10 mouse cellular contexts compared by ENCODE assay signal in genomic region chr3:93553765-93554378, GRCm38 (mm10). TPM values are rescaled to one million over a fixed set of nuclear protein-coding genes. Genes with fewer than 3 reads are reported as not detected.
DNase-seq lines count a peak whose midpoint lies in the region; ATAC-seq and TF ChIP-seq lines count a peak whose summit lies in the region.
"Had no signal": no experiment of that assay in that cellular context is flagged by ENCODE, and none has a peak within 500 bp of the region (broad histone marks: within the 10 kb centered on the region; RNA-seq: fewer than 3 reads in every experiment).

No protein-coding gene starts in this region.

- intact Hi-C loops in heart, postnatal 36 days (cut with DNase I) = loop anchor here (2.0 kb wide), 1 partner anchor 43 kb away; no protein-coding TSS in a partner anchor
- intact Hi-C loops in left cerebral cortex, postnatal 36 days (cut with DNase I) = no loop called here

- peaks cover 29% of the 10 kb centered on the region for H3K79me2 ChIP-seq in myocyte (ENCODE audit: control insufficient read depth, insufficient read depth)

- H3K27ac ChIP-seq in limb, embryonic 13.5 days = no peak overlapping the region
- no peak overlapping the region for H3K27ac ChIP-seq in limb, embryonic 10.5 days
- peak overlapping the region; percentile 92 for H3K27ac ChIP-seq in embryonic facial prominence, embryonic 13.5 days
- H3K27ac ChIP-seq: limb, embryonic 12.5 days had no signal

- H3K9ac ChIP-seq in limb, embryonic 13.5 days = no peak overlapping the region
- H3K9ac ChIP-seq in embryonic facial prominence, embryonic 13.5 days = no peak overlapping the region

- no peak for ATAC-seq in limb, embryonic 13.5 days (ENCODE audit: low FRiP score, low read depth)
- ATAC-seq in embryonic facial prominence, embryonic 13.5 days (ENCODE audit: insufficient number of reproducible peaks, insufficient read depth, low FRiP score, low TSS enrichment, low read depth) = no peak

- peaks cover 6% of the 10 kb centered on the region; the same call in 1 of the 2 replicates for H3K27me3 ChIP-seq in limb, embryonic 13.5 days
- peaks cover 25% of the 10 kb centered on the region for H3K27me3 ChIP-seq in limb, embryonic 10.5 days (ENCODE audit: low read depth, poor library complexity, severe bottlenecking)
- no peaks in the 10 kb centered on the region for H3K27me3 ChIP-seq in embryonic facial prominence, embryonic 13.5 days
- no peaks in the 10 kb centered on the region for H3K27me3 ChIP-seq in myocyte (ENCODE audit: control insufficient read depth, insufficient read depth, insufficient read length)
- H3K27me3 ChIP-seq: limb, embryonic 12.5 days had no signal

- no peaks in the 10 kb centered on the region for H3K9me3 ChIP-seq in limb, embryonic 13.5 days
- no peaks in the 10 kb centered on the region for H3K9me3 ChIP-seq in limb, embryonic 10.5 days (replicated peaks)
- H3K9me3 ChIP-seq in embryonic facial prominence, embryonic 13.5 days = no peaks in the 10 kb centered on the region
- H3K9me3 ChIP-seq: limb, embryonic 12.5 days had no signal

- peaks cover 35% of the 10 kb centered on the region for H3K4me1 ChIP-seq in limb, embryonic 13.5 days
- peaks cover 15% of the 10 kb centered on the region for H3K4me1 ChIP-seq in limb, embryonic 10.5 days
- peaks cover 44% of the 10 kb centered on the region for H3K4me1 ChIP-seq in embryonic facial prominence, embryonic 13.5 days

- WGBS in limb, embryonic 13.5 days = 61% methylated on average over 9 of the region's 9 CpGs
- 75% methylated on average over 9 of the region's 9 CpGs for WGBS in limb, embryonic 10.5 days
- 39% methylated on average over 9 of the region's 9 CpGs for WGBS in embryonic facial prominence, embryonic 13.5 days

- H3K4me2 ChIP-seq in limb, embryonic 13.5 days (replicated peaks) = peak overlapping the region; percentile 74; the same call in 1 of the 2 replicates
- H3K4me2 ChIP-seq in embryonic facial prominence, embryonic 13.5 days = peak overlapping the region; percentile 70
- H3K4me2 ChIP-seq in myocyte (ENCODE audit: low read depth) = peak overlapping the region; percentile 99

- no peak for DNase-seq in limb, embryonic 10.5 days (ENCODE audit: low spot score)
- peak; percentile 31 to 34 for DNase-seq in heart, postnatal 36 days
- DNase-seq in left cerebral cortex, postnatal 36 days (ENCODE audit: low spot score in 2 of 2) = no peak
- no peak for DNase-seq in cerebellum, postnatal 4 days (ENCODE audit: low spot score in 2 of 2)
- DNase-seq in lung, postnatal 14 days = no peak
- DNase-seq: cerebellum, postnatal 36 days had no signal

- H3K36me3 ChIP-seq in limb, embryonic 13.5 days = no peaks in the 10 kb centered on the region
- no peaks in the 10 kb centered on the region for H3K36me3 ChIP-seq in limb, embryonic 10.5 days
- H3K36me3 ChIP-seq in embryonic facial prominence, embryonic 13.5 days = no peaks in the 10 kb centered on the region
- peaks cover 6% of the 10 kb centered on the region for H3K36me3 ChIP-seq in myocyte (ENCODE audit: control insufficient read depth, insufficient read depth)
- H3K36me3 ChIP-seq: limb, embryonic 12.5 days had no signal

- H3K4me3 ChIP-seq in limb, embryonic 13.5 days = no peak overlapping the region
- H3K4me3 ChIP-seq in limb, embryonic 10.5 days = no peak overlapping the region
- H3K4me3 ChIP-seq in embryonic facial prominence, embryonic 13.5 days = peak overlapping the region; percentile 68
- H3K4me3 ChIP-seq in myocyte = peak overlapping the region; percentile 88

- no peak overlapping the region for H3ac ChIP-seq in myocyte (ENCODE audit: control insufficient read depth, insufficient read length)

- no peak for TF ChIP-seq POLR2A in myocyte (IDR thresholded peaks at IDR 0.05; ENCODE audit: insufficient read length, low read depth)

TF ChIP-seq in myocyte, 11 proteins besides CTCF, POLR2A, EP300 and RAD21:
- TF ChIP-seq POLR2AphosphoS2 (IDR thresholded peaks at IDR 0.05; ENCODE audit: insufficient read length, low read depth) (no peak), USF1 (IDR thresholded peaks at IDR 0.05; ENCODE audit: low read depth) (peak; percentile 94)

RNA-seq across cellular contexts. Expression of gene S100a10, which starts 1.0 kb away (rescaled TPM):
- polyA plus RNA-seq in limb, embryonic 13.5 days (2015; fragmentation: Nextera tagmentation; extraction: Ambion mirVana) = 345 and 367 TPM in 2 replicates
- 74.9 and 78.4 TPM in 2 replicates for polyA plus RNA-seq in limb, embryonic 10.5 days (2016; fragmentation: Nextera tagmentation; extraction: Ambion mirVana)
- 507 and 556 TPM in 2 replicates for polyA plus RNA-seq in embryonic facial prominence, embryonic 13.5 days (2015; fragmentation: Nextera tagmentation; extraction: Ambion mirVana)
- 100 to 1,000 TPM in 1 of 2 experiments, 10 to 100 TPM in 1; 87.6 to 103 TPM for total RNA-seq in heart, postnatal 36 days (2021)
- 788 TPM for polyA plus RNA-seq in myocyte (2012; fragmentation: generic; extraction: Trizol)
- 10 to 100 TPM; 32.5 to 40.0 TPM for total RNA-seq in left cerebral cortex, postnatal 36 days (2021)

RNA-seq across cellular contexts. Expression of gene S100a11, which starts 33.6 kb away (rescaled TPM):
- 1,099 and 1,131 TPM in 2 replicates for polyA plus RNA-seq in limb, embryonic 13.5 days (2015; fragmentation: Nextera tagmentation; extraction: Ambion mirVana)
- 241 and 293 TPM in 2 replicates for polyA plus RNA-seq in limb, embryonic 10.5 days (2016; fragmentation: Nextera tagmentation; extraction: Ambion mirVana)
- polyA plus RNA-seq in embryonic facial prominence, embryonic 13.5 days (2015; fragmentation: Nextera tagmentation; extraction: Ambion mirVana) = 1,381 and 1,392 TPM in 2 replicates
- 10 to 100 TPM; 75.4 to 89.0 TPM for total RNA-seq in heart, postnatal 36 days (2021)
- polyA plus RNA-seq in myocyte (2012; fragmentation: generic; extraction: Trizol) = 1,972 TPM
- 1 to 10 TPM; 7.0 to 9.9 TPM for total RNA-seq in left cerebral cortex, postnatal 36 days (2021)

Comparison
In these comparisons a context has a peak if more than half of its experiments do, and no peak if none do; other contexts are left out.
1. H3K4me3 ChIP-seq: peak in embryonic facial prominence, embryonic 13.5 days (single experiment) and myocyte (single experiment); none in limb, embryonic 13.5 days (single experiment) and limb, embryonic 10.5 days (single experiment).
2. DNase-seq: peak in heart, postnatal 36 days (2 of 2); none in limb, embryonic 10.5 days (single experiment), left cerebral cortex, postnatal 36 days (0 of 2), cerebellum, postnatal 4 days (0 of 2) and lung, postnatal 14 days (single experiment).
3. Peak in every context shown above with its lines, with median percentiles within 50 percentile points of each other: H3K4me2 ChIP-seq.